Mouse (Mus musculus) adrenal gland, adult 2 months (tissue): ENCODE results near the gene Pin1. TPM values are rescaled to one million over a fixed set of nuclear protein-coding genes. Genes with fewer than 3 reads are reported as not detected.
A peak's percentile ranks its signal among the peaks of the same experiment; 100 is the strongest.

Source experiments
- DNase-seq: peaks from one replicate; pipeline ENCODE4 v3.0.0; 2021
- polyA plus RNA-seq: library from polyadenylated mRNA; depleted of rRNA; stranded (reverse); fragments of >200 nt; gene quantifications from 2 replicates; pipeline ENCODE4 v1.2.3, GENCODE M21; 2012; rRNA removed
- total RNA-seq, 2 experiments: library from RNA; stranded (reverse); gene quantifications; 2 replicates each; pipeline ENCODE4 v1.2.3; 2021

Pin1 gene
- total and polyA plus RNA-seq, 3 experiments: 20.4 to 26.9 (median 20.8) TPM

DNA sequence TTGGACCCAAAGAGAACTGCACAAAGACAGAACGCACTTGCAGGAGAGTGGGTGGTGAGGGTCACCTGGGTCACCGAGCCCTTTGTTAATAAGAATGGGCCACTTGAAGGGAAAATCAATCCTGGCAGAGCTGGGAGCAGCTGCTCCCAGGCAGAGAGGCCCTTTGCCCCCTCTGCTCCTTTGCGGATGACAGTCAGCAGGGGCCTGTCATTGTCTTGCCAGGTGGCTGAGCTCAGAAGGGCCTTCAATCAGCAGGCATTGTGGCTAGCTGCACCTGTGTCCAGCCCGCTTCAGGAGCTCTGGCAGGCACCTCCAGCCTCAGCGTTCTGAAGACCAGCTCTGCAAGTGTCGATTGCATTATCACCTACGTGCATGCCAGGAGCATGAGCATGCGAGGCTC lies 45.6 kb downstream of the Pin1 start:
- no peak for DNase-seq

DNA sequence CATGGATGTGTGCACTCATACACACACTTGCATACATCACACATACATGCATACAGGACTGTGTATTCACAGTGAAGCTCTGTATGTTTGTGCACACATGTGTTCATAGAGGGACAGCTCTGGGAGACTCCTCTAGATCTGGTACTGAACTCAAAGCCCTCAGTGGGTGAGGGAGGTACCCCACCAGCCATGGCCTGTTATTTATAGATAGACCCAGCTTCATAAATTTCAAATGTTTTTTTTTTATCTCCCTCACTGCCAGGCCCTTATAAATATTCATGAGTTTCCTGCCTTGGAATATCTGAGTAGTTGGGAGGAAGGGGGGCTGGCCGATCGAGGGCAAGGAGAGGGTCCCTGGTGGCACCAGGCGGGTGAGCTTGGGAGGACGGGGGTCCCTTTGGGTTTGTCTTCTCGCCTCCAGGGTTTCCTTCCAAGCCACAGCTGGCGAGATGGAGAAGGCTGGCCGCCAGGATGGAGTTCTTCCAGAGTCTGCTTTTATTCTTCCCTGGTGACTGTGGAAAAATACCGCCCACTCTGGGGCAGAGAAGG lies 52.0 kb downstream of the Pin1 start:
- DNase-seq: no peak

DNA sequence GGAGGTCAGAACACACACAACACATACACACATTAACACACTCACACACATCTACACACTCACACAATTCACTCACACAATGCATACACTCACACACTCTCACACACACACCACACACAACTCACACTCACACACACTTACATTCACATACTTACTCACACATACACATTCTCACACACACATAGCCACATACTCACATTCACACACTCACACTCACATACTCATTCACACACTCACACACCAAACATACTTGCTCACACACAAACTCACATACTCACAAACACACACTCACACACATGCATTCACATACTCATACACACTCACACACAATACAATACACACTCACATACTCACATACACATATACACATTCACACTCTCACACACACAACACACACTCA lies 53.5 kb downstream of the Pin1 start:
- no peak for DNase-seq

DNA sequence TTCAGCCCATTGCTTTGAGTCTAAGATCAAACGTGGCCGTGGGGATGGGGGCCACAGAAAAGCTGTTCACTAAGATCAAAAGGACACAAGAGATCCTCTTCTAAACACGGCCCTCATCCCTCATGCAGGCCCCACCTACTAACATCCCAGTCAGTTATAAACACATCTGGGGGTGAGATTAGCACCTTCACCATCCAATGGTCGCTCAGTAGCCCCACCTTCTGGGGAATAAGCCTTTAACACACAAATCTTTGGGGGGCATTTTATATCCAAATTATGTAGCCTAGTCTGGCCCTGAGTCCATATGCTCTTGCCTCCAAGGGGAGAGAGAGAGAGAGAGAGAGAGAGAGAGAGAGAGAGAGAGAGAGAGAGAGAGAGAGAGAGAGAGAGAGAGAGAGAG lies 54.1 kb downstream of the Pin1 start:
- DNase-seq: no peak

DNA sequence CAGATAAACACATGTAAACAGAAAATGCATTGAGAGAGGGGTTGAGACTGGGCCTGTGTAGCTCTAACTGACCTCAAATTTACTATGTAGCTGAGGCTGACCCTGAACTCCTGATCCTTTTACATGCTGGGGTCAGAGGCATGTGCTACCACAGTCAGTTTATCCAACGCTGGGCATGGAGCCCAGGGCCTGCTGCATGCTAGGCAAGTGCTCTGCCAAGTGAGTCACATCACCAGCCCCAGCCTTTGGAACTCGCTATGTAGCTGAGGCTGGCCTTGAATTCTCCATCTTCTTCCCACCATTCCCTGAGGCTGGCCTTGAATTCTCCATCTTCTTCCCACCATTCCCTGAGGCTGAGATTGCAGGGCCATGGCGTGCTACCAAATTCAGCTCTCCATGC lies 58.6 kb downstream of the Pin1 start:
- peak; percentile 81 for DNase-seq

DNA sequence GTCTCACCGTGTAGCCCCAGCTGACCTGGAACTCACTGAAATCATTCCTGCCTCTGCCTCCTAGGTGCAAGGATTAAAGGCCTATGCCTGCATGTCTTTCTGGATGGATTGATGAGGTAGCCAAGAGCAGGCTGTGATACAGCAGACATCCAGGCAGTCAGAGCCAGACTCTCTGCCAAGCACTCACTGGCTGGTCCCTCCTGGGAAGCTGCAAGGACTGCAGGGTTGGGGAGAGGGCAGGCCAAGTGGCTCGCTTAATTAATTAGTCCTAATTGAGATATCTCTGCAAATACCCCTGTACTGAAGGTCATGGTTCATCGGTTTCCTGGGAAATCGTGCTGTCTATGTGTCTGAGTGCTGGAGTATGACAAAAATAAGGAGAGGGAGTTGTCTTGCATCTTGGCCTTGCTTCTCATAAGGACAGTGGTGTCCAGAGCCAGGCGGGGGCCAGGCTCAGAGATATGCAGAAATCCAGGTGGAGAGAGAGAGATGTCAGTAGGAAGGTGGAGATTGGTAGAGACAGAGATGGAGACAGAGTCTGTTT lies 61.1 kb downstream of the Pin1 start:
- no peak for DNase-seq

DNA sequence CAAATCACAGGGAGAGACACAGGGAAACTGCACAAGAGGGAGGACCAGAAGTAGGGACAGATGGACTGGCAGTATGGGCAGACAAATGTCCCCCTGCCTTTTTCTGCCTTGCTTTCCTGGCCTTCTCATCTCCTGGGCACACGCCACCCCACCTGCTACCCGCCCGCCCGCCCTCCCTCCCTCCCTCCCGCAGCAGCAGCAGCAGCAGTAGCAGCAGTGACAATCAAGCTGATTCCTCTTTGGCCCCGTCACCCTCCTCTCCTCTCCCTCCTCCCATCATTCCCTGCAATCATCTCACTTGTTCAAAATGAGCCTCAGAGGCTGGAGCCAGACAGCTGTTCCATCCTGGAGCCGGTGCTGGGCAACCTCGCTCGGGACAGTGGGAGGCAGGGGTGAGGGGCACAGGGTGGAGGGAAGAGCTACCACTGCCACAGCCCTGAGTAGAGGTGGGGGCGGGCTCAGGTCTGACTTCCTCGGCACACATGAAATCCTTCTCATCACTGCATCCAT lies 61.6 kb downstream of the Pin1 start:
- DNase-seq: no peak

DNA sequence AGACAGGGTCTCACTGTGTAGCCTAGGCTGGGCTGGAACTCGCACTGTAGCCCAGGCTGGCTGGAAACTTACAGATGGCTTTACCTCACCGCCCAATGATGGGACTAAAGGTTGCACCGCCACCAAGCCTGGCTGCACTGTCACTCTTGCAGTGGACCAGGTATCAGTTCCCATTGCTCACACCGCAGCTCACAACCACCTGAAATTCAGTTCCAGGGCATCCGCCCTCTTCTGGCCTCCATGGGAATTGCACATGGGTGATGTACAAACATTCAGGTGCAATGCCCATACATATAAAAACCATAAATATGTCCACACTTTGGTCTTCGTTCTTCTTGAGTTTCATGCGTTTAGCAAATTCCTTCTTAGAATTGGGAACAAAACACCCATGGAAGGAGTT lies 63.4 kb downstream of the Pin1 start:
- DNase-seq: no peak

Other genes starting within 250 kb of the Pin1 start
- 10 to 100 TPM; 15.5 to 18.1 TPM for gene Zfp26, start 191.9 kb upstream of the Pin1 start, total RNA-seq
- 0.49 and 0.58 TPM in 2 replicates for gene Zfp26, start 191.9 kb upstream of the Pin1 start, polyA plus RNA-seq
- gene Zfp426, start 159.3 kb upstream of the Pin1 start, total RNA-seq: 10 to 100 TPM; 22.2 to 25.0 TPM
- gene Zfp426, start 159.3 kb upstream of the Pin1 start, polyA plus RNA-seq: 2.1 and 2.3 TPM in 2 replicates
- 10 to 100 TPM; 36.4 to 39.4 TPM for gene Zfp266, start 130.7 kb upstream of the Pin1 start, total RNA-seq
- 1.1 and 1.3 TPM in 2 replicates for gene Zfp266, start 130.7 kb upstream of the Pin1 start, polyA plus RNA-seq
- 1 to 10 TPM; 6.9 to 7.7 TPM for gene Zfp846, start 70.8 kb upstream of the Pin1 start, total RNA-seq
- gene Zfp846, start 70.8 kb upstream of the Pin1 start, polyA plus RNA-seq: 1.1 and 1.6 TPM in 2 replicates
- 100 to 1,000 TPM; 384 to 522 TPM for gene Ubl5, start 9.2 kb upstream of the Pin1 start, total RNA-seq
- gene Ubl5, start 9.2 kb upstream of the Pin1 start, polyA plus RNA-seq: 133 and 135 TPM in 2 replicates
- 10 to 100 TPM; 13.0 to 16.7 TPM for gene Fbxl12, start 7.3 kb upstream of the Pin1 start, total RNA-seq
- gene Fbxl12, start 7.3 kb upstream of the Pin1 start, polyA plus RNA-seq: 47.1 and 59.1 TPM in 2 replicates
- 1 to 10 TPM in 1 of 2 experiments, under 1 TPM in 1; 0.49 to 1.0 TPM for gene Olfm2, start 94.3 kb downstream of the Pin1 start, total RNA-seq
- gene Olfm2, start 94.3 kb downstream of the Pin1 start, polyA plus RNA-seq: 1.1 and 2.9 TPM in 2 replicates
- 100 to 1,000 TPM in 1 of 2 experiments, 10 to 100 TPM in 1; 78.4 to 293 TPM for gene Col5a3, start 163.0 kb downstream of the Pin1 start, total RNA-seq
- gene Col5a3, start 163.0 kb downstream of the Pin1 start, polyA plus RNA-seq: 108 and 110 TPM in 2 replicates
- not detected for gene Rdh8, start 166.4 kb downstream of the Pin1 start, total RNA-seq
- gene Rdh8, start 166.4 kb downstream of the Pin1 start, polyA plus RNA-seq: not detected in 2 replicates
- gene A230050P20Rik, start 216.5 kb downstream of the Pin1 start, total RNA-seq: 10 to 100 TPM; 19.4 to 20.1 TPM
- gene A230050P20Rik, start 216.5 kb downstream of the Pin1 start, polyA plus RNA-seq: 140 and 164 TPM in 2 replicates
- gene Angptl6, start 227.6 kb downstream of the Pin1 start, total RNA-seq: 1 to 10 TPM; 3.3 TPM
- gene Angptl6, start 227.6 kb downstream of the Pin1 start, polyA plus RNA-seq: 4.0 and 6.5 TPM in 2 replicates
- gene Ppan, start 236.1 kb downstream of the Pin1 start, total RNA-seq: 10 to 100 TPM; 27.6 to 44.4 TPM
- gene Ppan, start 236.1 kb downstream of the Pin1 start, polyA plus RNA-seq: 128 and 140 TPM in 2 replicates
- 100 to 1,000 TPM; 156 to 170 TPM for gene Eif3g, start 246.5 kb downstream of the Pin1 start, total RNA-seq
- gene Eif3g, start 246.5 kb downstream of the Pin1 start, polyA plus RNA-seq: 123 and 133 TPM in 2 replicates